Mouse (Mus musculus) ovary, postnatal 10 days (tissue): Measurements from ENCODE around the gene Mybph.
"Not testable (repeated sequence)": the region's sequence is repeated elsewhere in the genome, so short reads cannot be mapped to it uniquely, and the experiment has no call there.

Source experiments
- DNase-seq: peaks from one replicate; pipeline ENCODE4 v3.0.0; 2022; ENCODE audit warnings: low spot score

Gene Mybph

DNA sequence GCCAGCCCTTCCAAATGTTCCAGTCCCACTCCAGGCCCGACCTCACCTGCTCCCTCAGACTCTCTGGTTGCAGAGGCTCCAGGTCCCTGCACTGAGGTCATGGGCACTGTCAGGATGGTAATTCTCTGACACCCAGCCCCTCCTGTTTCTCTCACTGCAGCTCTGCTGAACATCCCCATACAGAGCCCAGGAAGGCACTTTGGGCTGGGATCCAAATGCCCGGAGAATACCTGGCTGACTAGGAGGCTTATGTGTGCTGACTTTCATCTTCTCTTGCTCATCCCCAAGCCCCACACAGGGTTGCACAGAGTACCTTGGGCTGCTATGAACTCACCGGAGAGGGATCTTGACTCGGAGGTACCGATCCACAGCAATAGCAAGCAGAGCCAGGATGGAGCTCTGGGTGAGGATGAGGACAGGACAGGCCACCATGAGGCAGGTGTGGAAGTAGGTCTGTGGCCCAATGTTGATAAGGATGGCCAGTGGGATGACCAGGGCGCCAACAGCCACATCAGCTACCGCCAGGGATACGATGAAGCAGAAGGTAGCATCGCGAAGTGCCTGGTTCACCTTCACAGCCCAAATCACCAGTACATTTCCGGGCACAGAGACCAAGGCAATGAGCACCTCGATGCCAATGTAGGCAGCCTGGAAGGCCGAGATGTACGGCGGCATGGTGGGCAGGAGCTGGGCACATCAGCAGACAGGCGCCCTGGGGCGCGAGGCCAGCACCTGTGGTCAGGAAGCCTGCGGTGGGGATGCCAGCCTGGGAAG lies 40.6 kb downstream of the Mybph start:
- DNase-seq, result no peak

DNA sequence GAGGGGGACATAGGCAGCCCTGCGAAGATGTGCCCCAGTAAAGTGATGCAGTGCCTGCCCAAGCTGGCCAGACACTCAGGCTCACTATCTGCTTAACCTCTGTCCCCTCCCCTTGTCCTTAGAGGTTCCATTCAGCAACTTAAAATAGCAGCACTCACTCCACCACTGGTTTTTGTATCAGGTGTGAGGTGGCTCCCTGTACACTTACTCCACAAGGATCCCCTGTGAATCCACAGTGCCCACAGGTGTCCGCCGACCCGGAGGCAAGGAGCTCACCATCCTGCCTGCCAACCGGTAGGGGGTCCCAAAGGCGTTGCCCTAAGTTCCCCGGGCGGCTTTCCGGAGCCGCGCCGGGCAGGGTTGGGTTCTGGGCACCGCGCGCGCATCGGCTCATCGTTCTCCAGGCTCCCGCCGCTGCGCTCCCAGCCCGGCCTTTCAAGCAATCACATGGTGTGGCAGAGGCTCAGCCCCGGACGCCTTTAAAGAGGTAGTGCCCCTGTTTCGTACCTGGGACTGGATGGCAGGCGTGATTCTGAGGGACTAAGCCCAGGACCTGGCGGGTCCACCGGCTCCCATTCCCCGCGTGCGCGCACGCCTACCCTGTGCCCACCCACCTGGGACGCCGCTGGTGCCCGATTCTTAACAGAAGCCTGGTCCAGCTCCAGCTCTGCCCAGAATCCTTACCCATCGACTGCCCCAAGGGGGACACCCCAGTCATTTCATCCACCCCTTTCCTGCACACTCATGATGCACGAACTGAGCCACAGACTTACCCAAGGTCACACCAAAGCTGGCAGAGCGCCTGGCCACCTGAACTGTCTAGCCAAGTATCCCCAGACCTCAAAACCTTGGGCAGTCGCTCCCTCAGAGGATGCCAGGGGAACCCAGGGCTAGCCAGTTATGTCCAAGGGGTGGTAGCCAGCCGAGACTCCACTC lies 41.5 kb downstream of the Mybph start:
- no peak for DNase-seq

GRCm38 (mm10) chr1:134235391-134235921 lies 42.2 kb downstream of the Mybph start, which contains the start of gene Adora1:
Adora1 (minus strand) TSS chr1:134235431.
- no peak for DNase-seq

GRCm38 (mm10) chr1:134236142-134236541 lies 42.9 kb downstream of the Mybph start:
- DNase-seq, result no peak

DNA sequence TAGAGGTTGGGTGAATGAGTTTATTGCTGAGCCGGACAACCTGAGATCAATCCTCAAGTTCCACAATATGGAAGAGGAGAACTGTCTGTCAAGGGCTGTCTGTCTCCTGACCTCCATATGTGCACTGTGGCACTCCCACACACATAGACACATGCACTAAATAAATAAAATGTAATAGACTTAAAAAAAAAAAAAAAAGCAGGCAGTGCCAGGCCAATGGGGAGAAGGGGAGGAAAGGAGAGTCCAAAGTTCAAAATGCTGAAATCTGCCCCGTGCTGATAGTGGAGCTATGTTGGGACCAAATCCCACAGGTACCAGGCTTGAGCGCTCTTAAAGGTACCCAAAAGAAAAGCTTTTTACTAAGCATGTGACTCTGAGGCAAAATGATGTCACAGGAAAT lies 44.2 kb downstream of the Mybph start:
- no peak for DNase-seq

- no peak for DNase-seq
These were observed 47.5 kb downstream of the Mybph start for GRCm38 (mm10) chr1:134240701-134241100.

DNA sequence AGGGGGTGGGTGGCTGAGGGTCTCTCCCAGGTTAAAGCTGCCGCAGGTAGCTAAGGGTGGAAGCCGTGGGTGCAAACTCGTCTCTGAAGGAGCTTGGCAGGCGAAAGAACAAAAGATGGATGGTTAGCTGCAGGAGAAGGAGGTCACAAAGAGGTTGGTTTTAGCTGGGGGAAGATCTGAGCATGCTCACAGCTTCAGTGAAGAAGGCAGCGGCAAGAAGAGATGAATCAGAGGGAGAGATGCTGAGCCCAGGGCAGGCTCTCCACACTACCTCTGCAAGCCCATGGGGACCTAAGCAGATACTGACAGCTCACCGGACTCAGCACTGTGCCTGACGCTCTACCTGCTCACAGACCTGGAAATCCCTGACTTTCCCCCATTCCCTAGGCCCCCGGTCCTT lies 48.0 kb downstream of the Mybph start:
- DNase-seq, result no peak

GRCm38 (mm10) chr1:134242286-134242685 lies 49.0 kb downstream of the Mybph start:
- no peak for DNase-seq

- DNase-seq, result no peak
These were observed 50.3 kb downstream of the Mybph start for GRCm38 (mm10) chr1:134243505-134243904.

GRCm38 (mm10) chr1:134243948-134244914 lies 51.0 kb downstream of the Mybph start:
- DNase-seq, result peak; percentile 73

- no peak for DNase-seq
These were observed 51.9 kb downstream of the Mybph start for GRCm38 (mm10) chr1:134245004-134245717.

GRCm38 (mm10) chr1:134246590-134246989 lies 53.3 kb downstream of the Mybph start:
- no peak for DNase-seq

DNA sequence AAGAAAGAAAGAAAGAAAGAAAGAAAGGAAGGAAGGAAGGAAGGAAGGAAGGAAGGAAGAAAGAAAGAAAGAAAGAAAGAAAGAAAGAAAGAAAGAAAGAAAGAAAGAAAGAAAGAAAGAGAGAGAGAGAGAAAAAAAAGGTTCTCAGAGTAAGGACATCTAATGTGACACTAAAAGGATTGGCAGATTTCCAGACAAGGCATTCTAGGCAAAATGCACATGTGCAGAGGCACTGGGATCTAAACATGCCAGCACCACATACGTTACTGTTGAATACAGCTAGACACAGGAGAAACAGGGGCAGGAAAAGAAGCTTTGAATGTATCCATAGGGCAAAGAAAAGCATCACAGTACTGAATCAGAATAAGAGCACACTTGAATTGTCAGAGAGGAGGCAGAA lies 56.4 kb downstream of the Mybph start:
- not testable (repeated sequence) for DNase-seq
